Mouse (Mus musculus) large intestine, adult 2 months (tissue): ENCODE measurements at regions not wholly inside any gene's neighbourhood (a gene's known extent, or its start where the extent isn't known, plus 50 kb on each side); places are given as distances from the start of the nearest gene placed in this dataset.
"Not testable (repeated sequence)": the region's sequence is repeated elsewhere in the genome, so short reads cannot be mapped to it uniquely, and the experiment has no call there.

Experiments used
- DNase-seq: peaks from one replicate; pipeline ENCODE4 v3.0.0-alpha.2; 2012; ENCODE audit warnings: low read depth, low spot score
- WGBS: fragments of 180-500 bp; shearing (Covaris S2); methylation state at CpG from one replicate; pipeline ENCODE4 v1.1.7; 2018; 5-methylcytosine and 5-hydroxymethylcytosine counted together

DNA sequence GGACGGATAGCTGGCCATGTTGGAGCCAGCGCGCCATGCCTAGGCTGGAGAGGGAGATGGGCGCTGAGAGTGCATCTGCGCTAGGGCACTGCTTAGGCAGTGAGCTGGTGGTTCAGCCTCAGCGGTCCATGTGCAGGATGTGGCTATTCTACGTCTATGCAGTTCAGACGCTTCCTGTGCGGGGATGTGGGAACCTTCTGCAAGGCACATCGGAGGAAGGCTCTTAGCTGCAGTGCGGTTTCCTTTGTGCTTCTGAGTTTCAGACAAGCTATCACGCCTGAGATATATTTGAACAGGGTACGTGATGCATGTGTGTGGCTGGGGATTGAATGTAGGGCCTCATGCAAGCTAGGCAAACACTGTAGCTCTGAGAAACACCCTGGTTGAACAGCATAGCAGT, 54.4 kb upstream of the Lrpprc start:
- no peak for DNase-seq

DNA sequence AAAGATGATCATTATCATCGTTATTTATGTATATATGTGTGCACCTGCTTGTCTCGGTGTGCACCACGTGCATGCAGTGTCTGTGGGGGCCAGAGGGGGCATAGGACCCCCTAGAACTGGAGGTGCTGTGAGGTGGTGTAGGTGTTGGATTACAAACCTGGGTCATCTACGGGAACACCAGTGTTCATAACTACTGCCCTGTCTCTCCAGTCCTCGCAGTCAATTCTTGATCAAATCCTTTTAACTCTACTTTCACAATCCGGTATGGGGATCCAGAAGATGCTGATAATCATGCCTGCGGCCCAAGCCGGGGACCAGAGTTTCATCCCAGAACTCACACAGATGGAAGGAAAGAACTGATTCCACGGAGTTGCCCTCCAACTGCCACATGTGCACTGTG, 55.6 kb upstream of the Lrpprc start:
- no peak for DNase-seq
- whole genome bisulfite sequencing = 86% methylated on average over 9 of the region's 9 CpGs

More for the DNA sequence above, 54.4 kb upstream of the Lrpprc start:
- WGBS = 83% methylated on average over 13 of the region's 13 CpGs

- WGBS = 60% methylated on average over 14 of the region's 14 CpGs
- DNase-seq = no peak
Measured at GRCm38 (mm10) chr17:84848385-84849030, 57.9 kb upstream of the Lrpprc start.

DNA sequence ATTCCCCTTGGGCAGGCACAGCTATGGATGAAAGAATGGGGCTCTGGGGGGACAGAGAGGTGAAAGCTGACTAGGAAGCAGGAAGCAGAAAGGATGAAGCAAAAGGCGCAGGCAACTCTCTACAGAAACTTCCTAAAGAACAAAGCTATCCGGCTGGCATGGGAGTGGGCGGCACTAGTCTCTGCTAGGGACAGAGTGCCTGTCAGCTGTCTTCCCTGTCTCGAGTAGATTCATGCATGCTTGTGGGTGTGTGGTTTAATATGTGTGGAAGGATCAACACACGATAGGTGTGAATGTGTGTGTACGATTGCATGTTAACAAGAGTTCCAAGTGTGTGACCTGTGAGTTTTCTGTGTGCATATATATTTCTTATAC, 58.4 kb upstream of the Lrpprc start:
- 69% methylated on average over 6 of the region's 6 CpGs for WGBS
- DNase-seq = no peak

- WGBS = 54% methylated on average over 5 of the region's 5 CpGs
- DNase-seq = no peak
Measured at GRCm38 (mm10) chr17:84850464-84850863, 59.9 kb upstream of the Lrpprc start.

DNA sequence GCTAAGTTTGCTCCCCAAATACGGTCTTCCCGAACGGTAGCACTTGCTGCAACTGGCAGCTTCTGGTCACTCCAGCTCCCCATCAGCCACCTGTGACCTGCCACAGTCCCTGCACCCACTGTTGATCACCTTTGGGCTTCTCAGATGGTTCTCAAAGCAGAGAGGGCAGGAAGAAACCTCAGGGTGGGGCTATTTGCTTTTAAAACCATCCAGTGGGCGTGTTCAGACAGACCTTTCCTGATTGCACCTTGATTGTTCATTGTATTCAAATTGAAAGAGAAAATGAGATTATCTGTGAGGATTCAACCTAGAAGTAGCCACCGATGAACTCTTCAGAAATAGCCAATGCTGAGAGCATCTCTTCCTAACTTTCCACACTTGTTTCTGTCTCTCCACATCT, 60.3 kb upstream of the Lrpprc start:
- WGBS = 44% methylated on average over 5 of the region's 5 CpGs

DNA sequence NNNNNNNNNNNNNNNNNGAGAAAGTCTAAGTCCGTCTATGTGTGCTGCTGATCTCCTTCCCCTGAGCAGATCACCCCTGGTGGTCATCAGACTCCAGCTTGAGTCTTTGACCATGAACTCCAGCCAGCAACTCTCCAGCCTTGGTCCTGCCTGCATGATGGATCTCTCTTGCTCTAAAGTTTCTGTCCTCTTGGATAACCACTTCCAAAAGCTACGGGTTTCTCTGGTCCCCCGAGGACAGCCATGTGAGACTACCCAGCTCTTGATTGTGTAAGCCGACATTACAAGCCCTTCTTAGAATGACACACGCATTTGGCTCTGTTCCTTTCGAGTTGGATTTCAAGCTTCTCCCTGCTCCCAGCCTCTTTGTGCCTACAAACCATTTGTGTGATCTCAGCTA, 66.4 kb upstream of the Lrpprc start:
- DNase-seq = no peak
- 79% methylated on average over 6 of the region's 6 CpGs for WGBS

More for the DNA sequence above, 60.3 kb upstream of the Lrpprc start:
- DNase-seq = no peak

GRCm38 (mm10) chr17:84858830-84859229, 68.2 kb upstream of the Lrpprc start:
- DNase-seq = no peak
- 33% methylated on average over 4 of the region's 4 CpGs for WGBS

GRCm38 (mm10) chr17:84859916-84860315, 69.3 kb upstream of the Lrpprc start:
- 55% methylated on average over 8 of the region's 8 CpGs for WGBS
- no peak for DNase-seq

- 79% methylated on average over 4 of the region's 4 CpGs for WGBS
Measured at GRCm38 (mm10) chr17:84860835-84861234, 70.2 kb upstream of the Lrpprc start.

GRCm38 (mm10) chr17:84864231-84864630, 73.6 kb upstream of the Lrpprc start:
- DNase-seq = not testable (repeated sequence)

More at GRCm38 (mm10) chr17:84860835-84861234, 70.2 kb upstream of the Lrpprc start:
- DNase-seq = no peak

DNA sequence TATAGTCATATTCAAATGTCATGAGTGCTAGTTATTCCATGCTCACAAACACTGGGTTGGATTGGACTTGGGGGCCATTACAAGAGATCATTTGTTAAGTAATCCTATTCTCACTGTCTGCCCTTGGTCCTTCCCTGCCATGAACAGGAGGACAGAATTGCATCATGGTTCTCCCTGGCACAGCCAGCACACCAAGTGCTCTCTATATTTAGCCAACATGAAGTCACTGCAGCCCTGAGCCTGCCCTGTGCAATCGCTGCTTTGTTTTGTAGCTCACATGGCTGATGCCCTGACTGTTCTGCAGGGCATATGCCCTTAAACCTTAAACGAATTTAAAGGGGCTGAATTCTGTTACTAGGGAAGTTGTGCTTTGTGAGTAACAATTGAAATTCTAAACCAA, 74.6 kb upstream of the Lrpprc start:
- 58% methylated on average over 2 of the region's 2 CpGs for WGBS
- no peak for DNase-seq

DNA sequence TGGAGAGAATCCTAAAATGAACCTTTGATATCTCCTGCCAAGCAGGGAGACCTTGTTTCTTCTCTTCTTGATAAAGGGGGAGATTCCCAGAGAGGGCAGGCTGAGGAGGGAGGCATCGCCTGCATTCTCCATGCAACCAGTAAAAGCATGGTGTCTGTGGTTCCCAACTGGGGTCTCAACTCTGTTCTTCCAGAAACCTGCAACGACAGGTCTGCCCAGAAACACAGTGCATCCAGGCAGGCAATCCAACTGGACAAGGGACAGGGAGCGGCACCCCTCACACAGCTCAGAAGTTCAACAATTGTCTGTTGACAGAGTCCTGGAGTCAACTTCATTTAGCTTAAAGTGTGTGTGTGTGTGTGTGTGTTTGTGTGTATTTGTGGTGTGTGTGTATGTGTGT, 75.0 kb upstream of the Lrpprc start:
- 75% methylated on average over 3 of the region's 3 CpGs for WGBS
- DNase-seq = no peak

DNA sequence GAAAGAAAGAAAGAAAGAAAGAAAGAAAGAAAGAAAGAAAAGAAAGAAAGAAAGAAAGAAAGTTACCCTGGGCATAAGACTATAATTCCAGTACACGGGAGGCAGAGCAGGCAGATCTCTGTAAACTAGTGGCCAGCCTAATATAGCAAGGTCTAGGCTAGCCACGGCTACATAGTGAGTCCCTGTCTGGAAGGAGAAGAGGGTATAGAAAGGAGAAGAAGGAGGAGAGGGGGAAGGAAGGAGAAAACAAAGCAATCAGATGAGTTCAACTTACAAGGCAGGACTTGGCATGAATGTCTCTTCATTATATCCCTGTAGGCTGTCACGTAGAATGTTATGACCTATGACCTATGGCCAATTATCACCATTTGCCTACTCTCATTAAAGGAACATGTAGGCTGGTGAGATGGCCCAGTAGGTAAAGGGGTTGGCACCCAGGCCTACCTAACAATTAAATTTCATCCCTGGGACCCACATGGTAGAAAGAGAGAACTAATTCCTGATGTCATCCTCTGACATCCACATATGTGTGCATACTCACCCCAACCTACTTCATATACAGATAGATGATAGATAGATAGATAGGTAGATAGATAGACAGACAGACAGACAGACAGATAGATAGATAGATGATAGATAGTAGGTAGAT, 78.6 kb upstream of the Lrpprc start:
- no peak for DNase-seq
- WGBS = 76% methylated on average over 3 of the region's 3 CpGs

- 69% methylated on average over 7 of the region's 7 CpGs for WGBS
- DNase-seq = no peak
Measured at GRCm38 (mm10) chr17:84873554-84873953, 83.0 kb upstream of the Lrpprc start.

GRCm38 (mm10) chr17:84874494-84874893, 82.0 kb upstream of the Ppm1b start:
- no peak for DNase-seq
- 39% methylated on average over 6 of the region's 6 CpGs for WGBS

DNA sequence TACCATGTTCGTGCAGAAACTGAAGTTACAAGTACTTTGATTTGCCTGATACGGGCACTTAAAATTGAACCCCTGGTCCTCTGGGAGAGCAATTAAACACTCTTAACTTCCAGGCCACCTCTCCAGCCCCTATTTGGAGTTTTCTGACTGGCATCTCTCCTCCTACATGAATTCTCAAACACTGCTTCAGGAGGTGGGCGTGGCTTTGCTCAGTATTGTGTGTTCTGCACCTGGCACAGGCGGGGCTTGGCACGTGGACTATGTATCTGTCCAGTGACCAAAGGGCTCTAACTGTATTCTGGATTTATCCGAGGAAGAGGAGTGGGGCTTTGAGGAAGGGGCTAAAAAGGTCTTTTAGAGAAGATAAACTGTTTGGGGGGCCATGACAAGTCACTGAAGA, 81.5 kb upstream of the Ppm1b start:
- DNase-seq = no peak
- WGBS = 25% methylated on average over 6 of the region's 6 CpGs

GRCm38 (mm10) chr17:84876037-84876436, 80.5 kb upstream of the Ppm1b start:
- no peak for DNase-seq
- 77% methylated on average over 4 of the region's 4 CpGs for WGBS

- 72% methylated on average over 14 of the region's 14 CpGs for WGBS
- DNase-seq = no peak
Measured at GRCm38 (mm10) chr17:84877176-84877863, 79.2 kb upstream of the Ppm1b start.

DNA sequence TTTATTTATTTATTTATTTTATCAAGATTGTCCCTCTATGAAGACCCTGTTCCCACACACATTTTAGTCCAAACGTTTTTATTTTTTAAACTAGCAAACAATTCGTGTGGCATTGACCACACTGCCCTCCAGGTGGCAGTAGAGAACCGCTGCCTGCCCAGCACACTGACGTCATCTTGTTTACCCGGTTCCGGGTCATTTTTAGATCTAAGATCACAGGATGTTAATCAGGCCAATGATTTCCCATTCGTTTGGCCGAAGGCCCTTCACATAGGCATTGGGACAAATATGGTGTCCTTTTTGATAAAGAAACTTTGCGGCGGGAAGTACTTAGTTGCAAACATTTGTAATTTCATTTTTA, 78.7 kb upstream of the Ppm1b start:
- WGBS = 11% methylated on average over 10 of the region's 10 CpGs

DNA sequence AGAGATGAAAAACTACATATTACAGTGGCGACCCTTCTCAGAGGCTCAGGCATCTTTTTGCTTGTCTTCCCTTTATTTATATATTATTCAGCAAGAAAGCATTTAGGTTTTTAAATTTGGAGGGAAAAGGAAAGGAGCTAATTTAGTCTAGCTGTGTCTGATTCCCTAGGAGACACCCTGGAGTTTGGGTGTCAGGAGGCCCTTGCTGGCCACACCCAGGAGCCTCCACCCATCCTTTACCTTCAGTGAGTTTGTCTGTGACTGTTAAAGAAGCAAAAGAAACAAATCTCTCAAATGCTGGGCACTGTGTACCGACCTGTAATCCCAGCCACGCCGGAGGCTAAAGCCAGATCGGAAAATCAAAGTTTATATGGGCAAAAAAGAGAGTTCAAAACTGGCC, 78.2 kb upstream of the Ppm1b start:
- 43% methylated on average over 5 of the region's 5 CpGs for WGBS
- no peak for DNase-seq

More for the DNA sequence above, 78.7 kb upstream of the Ppm1b start:
- no peak for DNase-seq
